Mouse (Mus musculus) midbrain, embryonic 16.5 days (tissue): ENCODE results near the gene Tmtc2. TPM values are rescaled to one million over a fixed set of nuclear protein-coding genes. Genes with fewer than 3 reads are reported as not detected.

Source experiments
- ATAC-seq: fragments of 200-750 bp; cut with Nextera tagmentation; 2 replicates; pipeline ENCODE4 v1.8.0; 2017; ENCODE audit warnings: moderate TSS enrichment
- H3K27ac ChIP-seq: fragments of 300-500 bp; sonication (generic); 2 replicates; pipeline ENCODE4 v1.5.1; 2014; ENCODE audit warnings: mild to moderate bottlenecking, low read length, mixed read lengths
- H3K27me3 ChIP-seq: fragments of 300-500 bp; sonication (generic); 2 replicates; pipeline ENCODE4 v1.6.1; 2014; ENCODE audit warnings: low read depth, low read length, mixed read lengths; ENCODE audit not compliant: control insufficient read depth, insufficient read depth
- H3K36me3 ChIP-seq: fragments of 300-500 bp; sonication (generic); 2 replicates; pipeline ENCODE4 v1.6.1; 2014; ENCODE audit warnings: mild to moderate bottlenecking, low read length, moderate library complexity, mixed read lengths; ENCODE audit not compliant: control insufficient read depth, insufficient read depth
- H3K4me1 ChIP-seq: fragments of 300-500 bp; sonication (generic); 2 replicates; pipeline ENCODE4 v1.6.1; 2014; ENCODE audit warnings: mild to moderate bottlenecking, low read length, mixed read lengths; ENCODE audit not compliant: control insufficient read depth, insufficient read depth
- H3K4me2 ChIP-seq: fragments of 300-500 bp; sonication (generic); 2 replicates; pipeline ENCODE4 v1.6.1; 2014; ENCODE audit warnings: mild to moderate bottlenecking, low read length, mixed read lengths
- H3K4me3 ChIP-seq: fragments of 300-500 bp; sonication (generic); 2 replicates; pipeline ENCODE4 v1.5.1; 2014; ENCODE audit warnings: low read depth, mild to moderate bottlenecking, low read length, moderate library complexity, mixed read lengths
- H3K9ac ChIP-seq: fragments of 300-500 bp; sonication (generic); 2 replicates; pipeline ENCODE4 v1.6.1; 2014; ENCODE audit warnings: low read depth, low read length, mixed read lengths
- H3K9me3 ChIP-seq: fragments of 300-500 bp; sonication (generic); replicated peaks from 2 replicates; pipeline ENCODE4 v1.6.1; 2014; ENCODE audit warnings: mild to moderate bottlenecking, low read length, mixed read lengths; ENCODE audit not compliant: control insufficient read depth, poor library complexity, severe bottlenecking
- WGBS: fragments of 180-500 bp; shearing (Covaris S2); extraction: QIAGEN DNeasy Blood & Tissue Kit; methylation state at CpG from one replicate; pipeline ENCODE4 v1.1.7; 2014; 5-methylcytosine and 5-hydroxymethylcytosine counted together
- polyA plus RNA-seq: library from polyadenylated mRNA; unstranded; fragments of >200 nt; fragmentation: Nextera tagmentation; extraction: Ambion mirVana; gene quantifications from 2 replicates; pipeline ENCODE4 v1.2.1, GENCODE M21; 2015

Tmtc2 gene
- polyA plus RNA-seq, 1 experiment from 2014 or later: 6.4 TPM

GRCm38 (mm10) chr10:105350301-105350700, 223.9 kb downstream of the Tmtc2 start:
- Histone ChIP-seq H3K9ac (no peak overlapping the region), H3K36me3 (no peaks in the 10 kb centered on the region), H3K4me1 (no peaks in the 10 kb centered on the region), H3K27ac (no peak overlapping the region), H3K4me2 (no peak overlapping the region), H3K4me3 (no peak overlapping the region), H3K27me3 (no peaks in the 10 kb centered on the region), H3K9me3 (no peaks in the 10 kb centered on the region)
- ATAC-seq: no peak
- WGBS: 92% methylated on average over 2 of the region's 2 CpGs

GRCm38 (mm10) chr10:105345920-105346319, 228.3 kb downstream of the Tmtc2 start:
- Histone ChIP-seq H3K9me3 (no peaks in the 10 kb centered on the region), H3K4me2 (no peak overlapping the region), H3K36me3 (no peaks in the 10 kb centered on the region), H3K4me1 (no peaks in the 10 kb centered on the region), H3K27me3 (no peaks in the 10 kb centered on the region), H3K9ac (no peak overlapping the region), H3K27ac (no peak overlapping the region), H3K4me3 (no peak overlapping the region)
- 97% methylated on average over 3 of the region's 3 CpGs for WGBS
- no peak for ATAC-seq

GRCm38 (mm10) chr10:105332856-105333255, 241.4 kb downstream of the Tmtc2 start:
- Histone ChIP-seq H3K4me2 (no peak overlapping the region), H3K27me3 (no peaks in the 10 kb centered on the region), H3K4me1 (no peaks in the 10 kb centered on the region), H3K9ac (no peak overlapping the region), H3K4me3 (no peak overlapping the region), H3K27ac (no peak overlapping the region), H3K36me3 (no peaks in the 10 kb centered on the region), H3K9me3 (no peaks in the 10 kb centered on the region)
- WGBS: 37% methylated on average over 2 of the region's 2 CpGs
- ATAC-seq: no peak

- ATAC-seq: no peak
- Histone ChIP-seq H3K27me3 (no peaks in the 10 kb centered on the region), H3K4me3 (no peak overlapping the region), H3K36me3 (no peaks in the 10 kb centered on the region), H3K4me2 (no peak overlapping the region), H3K9ac (no peak overlapping the region), H3K27ac (no peak overlapping the region), H3K9me3 (no peaks in the 10 kb centered on the region), H3K4me1 (no peaks in the 10 kb centered on the region)
- 74% methylated on average over 5 of the region's 5 CpGs for WGBS
Measured at GRCm38 (mm10) chr10:105330327-105330726, 243.9 kb downstream of the Tmtc2 start.

DNA sequence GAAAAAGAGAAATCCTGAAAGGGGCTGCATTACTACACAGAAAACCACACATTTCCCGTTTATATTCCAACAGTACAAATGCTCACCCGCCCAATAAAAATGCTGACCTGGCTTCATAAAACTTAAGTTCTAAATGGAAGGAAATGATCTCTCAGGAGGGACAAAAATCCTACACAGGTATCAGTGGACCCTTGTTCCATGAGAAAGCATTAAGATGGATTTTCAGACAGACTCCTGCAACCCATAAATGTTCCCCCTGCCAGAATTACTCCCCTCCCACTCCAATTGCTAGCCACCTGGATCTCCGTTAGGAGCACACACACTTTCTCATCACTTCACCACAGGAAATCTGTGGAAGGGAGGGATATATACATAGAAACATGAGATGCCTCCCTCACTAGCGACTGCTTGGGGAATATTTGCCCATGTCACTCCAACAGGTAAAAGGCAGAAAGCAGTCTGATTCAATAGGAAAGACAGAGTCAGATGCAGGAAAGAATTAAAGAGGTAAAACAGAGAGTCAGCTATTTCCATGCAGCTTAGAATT, 250.5 kb downstream of the Tmtc2 start:
- peaks cover 5% of the 10 kb centered on the region for H3K36me3 ChIP-seq
- WGBS: 82% methylated on average over 4 of the region's 4 CpGs
- no peaks in the 10 kb centered on the region for H3K27me3 ChIP-seq
- H3K27ac ChIP-seq: no peak overlapping the region
- no peak for ATAC-seq
- H3K9me3 ChIP-seq: no peaks in the 10 kb centered on the region; the same call in 1 of the 2 replicates
- no peak overlapping the region for H3K4me3 ChIP-seq
- no peak overlapping the region for H3K4me2 ChIP-seq
- H3K9ac ChIP-seq: no peak overlapping the region
- H3K4me1 ChIP-seq: 0 out of 2 replicates have a peak, but pooled peaks cover 2% of the 10 kb centered on the region

DNA sequence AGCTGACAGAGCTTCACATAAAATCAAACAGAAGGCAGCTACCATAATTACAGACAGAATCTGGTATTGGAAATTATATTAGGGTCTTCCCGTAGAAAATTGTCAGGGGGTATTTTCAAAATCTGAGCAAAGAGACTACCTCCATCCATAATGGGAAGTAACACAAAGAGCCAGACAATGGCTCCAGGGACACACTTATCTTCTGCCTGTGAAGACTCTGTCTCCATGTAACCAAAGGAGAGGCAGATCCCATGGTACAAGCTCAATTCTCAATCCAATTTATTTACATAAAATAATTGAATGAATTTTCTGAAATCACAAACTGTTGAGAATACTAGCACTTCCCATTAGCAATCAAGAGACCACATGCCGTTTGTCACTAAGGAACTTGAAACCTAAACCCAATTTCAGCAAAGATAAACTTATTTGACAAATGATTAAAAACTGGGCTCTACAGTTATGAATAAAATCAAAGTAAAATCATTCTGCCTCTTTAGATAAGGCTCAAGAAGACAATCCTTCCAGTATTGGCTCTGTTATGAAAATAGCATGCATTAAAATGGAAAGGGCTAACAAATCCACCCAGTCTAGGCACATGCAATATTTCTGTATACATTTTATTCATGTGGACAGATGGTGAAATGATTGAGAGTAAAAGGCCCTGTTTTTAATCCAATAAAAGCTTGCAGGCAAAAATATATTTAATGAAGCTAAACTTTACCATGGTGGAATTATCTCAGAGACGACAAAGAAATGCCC, 254.8 kb downstream of the Tmtc2 start:
- Histone ChIP-seq H3K4me3 (no peak overlapping the region), H3K4me2 (no peak overlapping the region), H3K9ac (no peak overlapping the region), H3K27ac (no peak overlapping the region), H3K9me3 (no peaks in the 10 kb centered on the region; the same call in 1 of the 2 replicates), H3K27me3 (no peaks in the 10 kb centered on the region), H3K36me3 (peaks cover 5% of the 10 kb centered on the region), H3K4me1 (0 out of 2 replicates have a peak, but pooled peaks cover 2% of the 10 kb centered on the region)
- peak; percentile 77 for ATAC-seq
- 29% methylated on average over 3 of the region's 3 CpGs for WGBS

- no peak overlapping the region for H3K4me3 ChIP-seq
- peak; percentile 72 for ATAC-seq
- H3K36me3 ChIP-seq: peaks cover 5% of the 10 kb centered on the region
- no peaks in the 10 kb centered on the region for H3K27me3 ChIP-seq
- 21% methylated on average over 2 of the region's 2 CpGs for WGBS
- H3K9me3 ChIP-seq: no peaks in the 10 kb centered on the region; the same call in 1 of the 2 replicates
- H3K4me1 ChIP-seq: no peaks in the 10 kb centered on the region
- H3K4me2 ChIP-seq: no peak overlapping the region
- no peak overlapping the region for H3K27ac ChIP-seq
- H3K9ac ChIP-seq: no peak overlapping the region
Measured at GRCm38 (mm10) chr10:105318869-105319268, 255.4 kb downstream of the Tmtc2 start.

DNA sequence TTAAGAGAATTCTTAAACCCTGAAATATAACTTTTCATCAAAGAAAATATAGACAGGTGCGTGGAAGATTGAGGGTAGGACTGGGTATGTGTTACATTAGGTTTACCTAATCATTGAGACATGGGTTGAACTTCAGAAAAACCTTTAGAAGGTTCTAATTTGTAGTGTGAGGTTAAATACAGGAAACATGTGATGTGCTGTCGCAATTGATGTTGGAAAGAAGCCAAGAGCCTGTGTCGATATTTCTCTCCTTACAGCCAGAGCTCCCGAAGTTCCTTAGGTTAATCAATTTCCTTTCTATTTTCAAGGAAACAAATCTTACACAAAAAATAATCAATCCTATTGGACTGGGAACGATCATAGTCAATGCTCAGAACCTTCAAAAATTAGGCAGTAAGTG, 261.3 kb downstream of the Tmtc2 start:
- H3K27ac ChIP-seq: no peak overlapping the region
- H3K36me3 ChIP-seq: no peaks in the 10 kb centered on the region
- WGBS: 90% methylated on average over 5 of the region's 5 CpGs
- H3K4me2 ChIP-seq: no peak overlapping the region
- no peaks in the 10 kb centered on the region for H3K4me1 ChIP-seq
- H3K27me3 ChIP-seq: no peaks in the 10 kb centered on the region
- no peaks in the 10 kb centered on the region for H3K9me3 ChIP-seq
- no peak for ATAC-seq
- no peak overlapping the region for H3K4me3 ChIP-seq
- H3K9ac ChIP-seq: no peak overlapping the region

DNA sequence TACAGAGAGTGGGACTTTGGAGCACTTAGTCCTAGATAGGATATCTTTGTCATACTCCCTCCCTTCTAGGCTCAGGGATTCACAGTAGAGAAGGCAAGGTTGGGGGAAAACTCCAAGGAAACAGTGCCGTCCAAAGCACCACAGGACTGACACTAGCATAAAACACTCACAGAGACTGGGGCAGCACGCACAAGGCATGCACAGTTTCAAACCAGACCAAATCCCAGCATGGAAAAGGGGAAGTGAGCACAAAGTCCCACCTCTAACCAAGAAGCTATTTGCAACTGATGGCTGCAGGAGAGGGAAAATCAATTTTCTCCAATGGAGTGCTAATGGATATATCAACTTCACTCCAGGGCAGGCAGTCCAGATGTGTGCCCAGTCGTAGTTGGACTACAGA, 276.7 kb downstream of the Tmtc2 start:
- H3K4me3 ChIP-seq: no peak overlapping the region
- H3K36me3 ChIP-seq: no peaks in the 10 kb centered on the region
- no peaks in the 10 kb centered on the region for H3K4me1 ChIP-seq
- 67% methylated on average over 3 of the region's 3 CpGs for WGBS
- no peak overlapping the region for H3K9ac ChIP-seq
- ATAC-seq: no peak
- no peak overlapping the region for H3K27ac ChIP-seq
- H3K9me3 ChIP-seq: no peaks in the 10 kb centered on the region
- no peaks in the 10 kb centered on the region for H3K27me3 ChIP-seq
- H3K4me2 ChIP-seq: no peak overlapping the region
